Mouse (Mus musculus) bone marrow macrophage, adult 2 months (primary cell): ENCODE measurements around the gene Cuedc1.

Experiments
- CTCF ChIP-seq: IDR thresholded peaks from 2 replicates; pipeline ENCODE4 v1.5.1; 2012; ENCODE audit warnings: low read depth, mild to moderate bottlenecking, low read length, moderate library complexity
- POLR2A ChIP-seq: IDR thresholded peaks from 2 replicates; pipeline ENCODE4 v1.6.1; 2012; ENCODE audit warnings: mild to moderate bottlenecking, low read depth, low read length, borderline replicate concordance

GRCm38 (mm10) chr11:88139256-88139861 is 41.5 kb downstream of the Cuedc1 start:
- no peak for TF ChIP-seq POLR2A
- no peak for TF ChIP-seq CTCF
